Mouse (Mus musculus) hindbrain, embryonic 16.5 days (tissue): ENCODE measurements around the gene Mapk8ip1. TPM values are rescaled to one million over a fixed set of nuclear protein-coding genes. Genes with fewer than 3 reads are reported as not detected.
A peak's percentile ranks its signal among the peaks of the same experiment; 100 is the strongest.

ENCODE experiments used
- ATAC-seq: fragments of 200-750 bp; cut with Nextera tagmentation; 2 replicates; pipeline ENCODE4 v1.8.0; 2017; ENCODE audit warnings: moderate TSS enrichment, moderate library complexity
- H3K27ac ChIP-seq: fragments of 300-500 bp; sonication (generic); 2 replicates; pipeline ENCODE4 v1.5.1; 2014; ENCODE audit warnings: low read depth, mild to moderate bottlenecking, control low read depth, low read length, moderate library complexity
- H3K27me3 ChIP-seq: fragments of 300-500 bp; sonication (generic); replicated peaks from 2 replicates; pipeline ENCODE4 v1.6.1; 2014; ENCODE audit warnings: low read length; ENCODE audit not compliant: control insufficient read depth, insufficient read depth
- H3K36me3 ChIP-seq: fragments of 300-500 bp; sonication (generic); 2 replicates; pipeline ENCODE4 v1.6.1; 2014; ENCODE audit warnings: mild to moderate bottlenecking, low read length, moderate library complexity, mixed read lengths; ENCODE audit not compliant: control insufficient read depth, insufficient read depth
- H3K4me1 ChIP-seq: fragments of 300-500 bp; sonication (generic); 2 replicates; pipeline ENCODE4 v1.6.1; 2014; ENCODE audit warnings: low read depth, low read length; ENCODE audit not compliant: control insufficient read depth, insufficient read depth
- H3K4me2 ChIP-seq: fragments of 300-500 bp; sonication (generic); 2 replicates; pipeline ENCODE4 v1.6.1; 2014; ENCODE audit warnings: mild to moderate bottlenecking, low read length, control low read depth, moderate library complexity
- H3K4me3 ChIP-seq: fragments of 300-500 bp; sonication (generic); 2 replicates; pipeline ENCODE4 v1.5.1; 2014; ENCODE audit warnings: mild to moderate bottlenecking, low read length, control low read depth, moderate library complexity
- H3K9ac ChIP-seq: fragments of 300-500 bp; sonication (generic); 2 replicates; pipeline ENCODE4 v1.6.1; 2014; ENCODE audit warnings: low read depth, mild to moderate bottlenecking, control low read depth, low read length, moderate library complexity
- H3K9me3 ChIP-seq: fragments of 300-500 bp; sonication (generic); 2 replicates; pipeline ENCODE4 v1.6.1; 2014; ENCODE audit warnings: mild to moderate bottlenecking, low read length, moderate library complexity; ENCODE audit not compliant: control insufficient read depth
- WGBS: fragments of 180-500 bp; shearing (Covaris S2); extraction: QIAGEN DNeasy Blood & Tissue Kit; methylation state at CpG from one replicate; pipeline ENCODE4 v1.1.7; 2014; 5-methylcytosine and 5-hydroxymethylcytosine counted together
- polyA plus RNA-seq: library from polyadenylated mRNA; unstranded; fragments of >200 nt; fragmentation: Nextera tagmentation; extraction: Ambion mirVana; gene quantifications from 2 replicates; pipeline ENCODE4 v1.2.1, GENCODE M21; 2015

Gene Mapk8ip1
- 112 and 130 TPM in 2 replicates for polyA plus RNA-seq

- peak within 1 kb of the TSS; percentile 88 for H3K9ac ChIP-seq
- peaks cover 32% of the 10 kb centered on the region for H3K4me1 ChIP-seq
- peak within 1 kb of the TSS; percentile 79 for H3K4me3 ChIP-seq
- no peaks in the 10 kb centered on the region for H3K9me3 ChIP-seq
- H3K27me3 ChIP-seq = no peaks in the 10 kb centered on the region
- ATAC-seq = peak; percentile 71
- H3K27ac ChIP-seq = peak within 1 kb of the TSS; percentile 87
- peak within 1 kb of the TSS; percentile 76 for H3K4me2 ChIP-seq
- peaks cover 9% of the 10 kb centered on the region for H3K36me3 ChIP-seq
- 4% methylated on average over 23 of the region's 59 CpGs for WGBS
These were observed at the start of gene Mapk8ip1 for GRCm38 (mm10) chr2:92401091-92401561. Mapk8ip1 (minus strand) TSS chr2:92401263.

GRCm38 (mm10) chr2:92447121-92447740, 46.2 kb upstream of the Mapk8ip1 start:
- WGBS = 69% methylated on average over 7 of the region's 7 CpGs
- ATAC-seq = no peak
- Histone ChIP-seq H3K36me3 (no peaks in the 10 kb centered on the region), H3K9ac (no peak overlapping the region), H3K9me3 (no peaks in the 10 kb centered on the region), H3K4me3 (no peak overlapping the region), H3K4me1 (no peaks in the 10 kb centered on the region; the same call in 1 of the 2 replicates), H3K4me2 (no peak overlapping the region), H3K27ac (no peak overlapping the region), H3K27me3 (no peaks in the 10 kb centered on the region)

GRCm38 (mm10) chr2:92446656-92447055, 45.6 kb upstream of the Mapk8ip1 start:
- H3K4me2 ChIP-seq = no peak overlapping the region
- no peak overlapping the region for H3K9ac ChIP-seq
- WGBS = 64% methylated on average over 8 of the region's 8 CpGs
- H3K27me3 ChIP-seq = no peaks in the 10 kb centered on the region
- H3K27ac ChIP-seq = no peak overlapping the region
- no peak overlapping the region for H3K4me3 ChIP-seq
- no peak for ATAC-seq
- H3K36me3 ChIP-seq = no peaks in the 10 kb centered on the region
- no peaks in the 10 kb centered on the region; the same call in 1 of the 2 replicates for H3K4me1 ChIP-seq
- no peaks in the 10 kb centered on the region for H3K9me3 ChIP-seq

GRCm38 (mm10) chr2:92445890-92446289, 44.8 kb upstream of the Mapk8ip1 start:
- Histone ChIP-seq H3K27me3 (no peaks in the 10 kb centered on the region), H3K4me2 (no peak overlapping the region), H3K27ac (no peak overlapping the region), H3K9me3 (no peaks in the 10 kb centered on the region), H3K4me1 (no peaks in the 10 kb centered on the region; the same call in 1 of the 2 replicates), H3K9ac (no peak overlapping the region), H3K36me3 (no peaks in the 10 kb centered on the region), H3K4me3 (no peak overlapping the region)
- WGBS = 55% methylated on average over 9 of the region's 9 CpGs
- no peak for ATAC-seq

GRCm38 (mm10) chr2:92444376-92444775, 43.3 kb upstream of the Mapk8ip1 start:
- 57% methylated on average over 4 of the region's 4 CpGs for WGBS
- Histone ChIP-seq H3K4me1 (no peaks in the 10 kb centered on the region), H3K36me3 (no peaks in the 10 kb centered on the region), H3K27ac (no peak overlapping the region), H3K9me3 (no peaks in the 10 kb centered on the region), H3K4me3 (no peak overlapping the region), H3K9ac (no peak overlapping the region), H3K27me3 (no peaks in the 10 kb centered on the region), H3K4me2 (no peak overlapping the region)
- ATAC-seq = no peak

- 81% methylated on average over 4 of the region's 4 CpGs for WGBS
- no peaks in the 10 kb centered on the region for H3K27me3 ChIP-seq
These were observed 42.2 kb upstream of the Mapk8ip1 start for GRCm38 (mm10) chr2:92443313-92443712.

GRCm38 (mm10) chr2:92442419-92443001, 41.4 kb upstream of the Mapk8ip1 start:
- no peak overlapping the region for H3K4me2 ChIP-seq
- peak; percentile 35; the same call in 1 of the 2 replicates for ATAC-seq
- no peaks in the 10 kb centered on the region for H3K9me3 ChIP-seq
- no peak overlapping the region for H3K4me3 ChIP-seq
- no peaks in the 10 kb centered on the region for H3K4me1 ChIP-seq
- 74% methylated on average over 12 of the region's 12 CpGs for WGBS
- no peak overlapping the region for H3K9ac ChIP-seq
- no peaks in the 10 kb centered on the region for H3K27me3 ChIP-seq
- no peaks in the 10 kb centered on the region for H3K36me3 ChIP-seq
- no peak overlapping the region for H3K27ac ChIP-seq

More at GRCm38 (mm10) chr2:92443313-92443712, 42.2 kb upstream of the Mapk8ip1 start:
- ATAC-seq = no peak
- H3K4me1 ChIP-seq = no peaks in the 10 kb centered on the region
- H3K27ac ChIP-seq = no peak overlapping the region
- H3K9me3 ChIP-seq = no peaks in the 10 kb centered on the region
- no peaks in the 10 kb centered on the region for H3K36me3 ChIP-seq
- no peak overlapping the region for H3K4me3 ChIP-seq
- H3K4me2 ChIP-seq = no peak overlapping the region
- H3K9ac ChIP-seq = no peak overlapping the region

- Histone ChIP-seq H3K4me3 (no peak overlapping the region), H3K27ac (no peak overlapping the region), H3K36me3 (no peaks in the 10 kb centered on the region), H3K4me1 (no peaks in the 10 kb centered on the region), H3K27me3 (no peaks in the 10 kb centered on the region), H3K9ac (no peak overlapping the region), H3K4me2 (no peak overlapping the region), H3K9me3 (no peaks in the 10 kb centered on the region)
- no peak for ATAC-seq
- WGBS = 64% methylated on average over 6 of the region's 6 CpGs
These were observed 39.4 kb upstream of the Mapk8ip1 start for GRCm38 (mm10) chr2:92440432-92440831.

- no peak overlapping the region for H3K9ac ChIP-seq
- WGBS = 63% methylated on average over 3 of the region's 3 CpGs
- peaks cover 4% of the 10 kb centered on the region for H3K4me1 ChIP-seq
- no peaks in the 10 kb centered on the region for H3K27me3 ChIP-seq
- H3K9me3 ChIP-seq = no peaks in the 10 kb centered on the region
- H3K4me2 ChIP-seq = no peak overlapping the region
- no peak overlapping the region for H3K27ac ChIP-seq
- no peaks in the 10 kb centered on the region for H3K36me3 ChIP-seq
- H3K4me3 ChIP-seq = no peak overlapping the region
- no peak for ATAC-seq
These were observed 37.5 kb upstream of the Mapk8ip1 start for GRCm38 (mm10) chr2:92438567-92438966.
